Mouse (Mus musculus) limb, embryonic 14.5 days (tissue): ENCODE data around the gene Prickle1. TPM values are rescaled to one million over a fixed set of nuclear protein-coding genes. Genes with fewer than 3 reads are reported as not detected.

Experiments used
- ATAC-seq: fragments of 200-750 bp; cut with Nextera tagmentation; 2 replicates; pipeline ENCODE4 v1.8.0; 2017; ENCODE audit warnings: low read depth, moderate number of reproducible peaks, moderate TSS enrichment; ENCODE audit not compliant: low FRiP score
- DNase-seq: peaks from one replicate; pipeline ENCODE4 v3.0.0-alpha.2; 2015; ENCODE audit warnings: low spot score
- H3K27ac ChIP-seq: fragments of 300-500 bp; sonication (generic); replicated peaks from 2 replicates; pipeline ENCODE4 v1.5.1; 2014; ENCODE audit warnings: low read depth, mild to moderate bottlenecking, low read length, moderate library complexity, mixed read lengths
- H3K27me3 ChIP-seq: fragments of 300-500 bp; sonication (generic); 2 replicates; pipeline ENCODE4 v1.6.1; 2014; ENCODE audit warnings: low read length, mixed read lengths; ENCODE audit not compliant: control insufficient read depth, insufficient read depth
- H3K36me3 ChIP-seq: fragments of 300-500 bp; sonication (generic); 2 replicates; pipeline ENCODE4 v1.6.1; 2014; ENCODE audit warnings: mild to moderate bottlenecking, low read length, moderate library complexity, mixed read lengths; ENCODE audit not compliant: control insufficient read depth, insufficient read depth
- H3K4me1 ChIP-seq: fragments of 300-500 bp; sonication (generic); 2 replicates; pipeline ENCODE4 v1.6.1; 2014; ENCODE audit warnings: antibody characterized with exemption, low read length, mixed read lengths; ENCODE audit not compliant: control insufficient read depth, insufficient read depth
- H3K4me2 ChIP-seq: fragments of 300-500 bp; sonication (generic); replicated peaks from 2 replicates; pipeline ENCODE4 v1.6.1; 2014; ENCODE audit warnings: low read depth, mild to moderate bottlenecking, low read length, moderate library complexity; ENCODE audit not compliant: severe bottlenecking
- H3K4me3 ChIP-seq: fragments of 300-500 bp; sonication (generic); replicated peaks from 2 replicates; pipeline ENCODE4 v1.5.1; 2014; ENCODE audit warnings: low read length
- H3K9ac ChIP-seq: fragments of 300-500 bp; sonication (generic); 2 replicates; pipeline ENCODE4 v1.6.1; 2014; ENCODE audit warnings: mild to moderate bottlenecking, low read depth, low read length, moderate library complexity; ENCODE audit not compliant: severe bottlenecking
- H3K9me3 ChIP-seq: fragments of 300-500 bp; sonication (generic); 2 replicates; pipeline ENCODE4 v1.6.1; 2016; ENCODE audit warnings: low read length; ENCODE audit not compliant: control insufficient read depth
- POLR2A ChIP-seq: fragments of 200-500 bp; IDR thresholded peaks from 2 replicates; pipeline ENCODE4 v1.8.0; 2012; ENCODE audit warnings: inconsistent platforms, mild to moderate bottlenecking, moderate library complexity, borderline replicate concordance; ENCODE audit not compliant: insufficient read depth, insufficient read length; ENCODE audit errors: extremely low read depth
- WGBS: fragments of 180-500 bp; shearing (Covaris S2); extraction: QIAGEN DNeasy Blood & Tissue Kit; methylation state at CpG from one replicate; pipeline ENCODE4 v1.1.7; 2014; 5-methylcytosine and 5-hydroxymethylcytosine counted together
- polyA plus RNA-seq, 2 experiments: library from polyadenylated mRNA; depleted of rRNA in 1 of 2; stranded (reverse) in 1 of 2; unstranded in 1 of 2; fragments of >200 nt; fragmentation: Nextera tagmentation in 1 of 2; extraction: Ambion mirVana in 1 of 2; gene quantifications; 2 replicates each; pipeline versions ENCODE4 v1.2.1 to v1.2.3; 2012 to 2014

Gene Prickle1
- 31.4 and 36.6 TPM in 2 replicates for polyA plus RNA-seq (2012; rRNA removed)
- 54.0 and 64.2 TPM in 2 replicates for polyA plus RNA-seq (2014; fragmentation: Nextera tagmentation; extraction: Ambion mirVana)

DNA sequence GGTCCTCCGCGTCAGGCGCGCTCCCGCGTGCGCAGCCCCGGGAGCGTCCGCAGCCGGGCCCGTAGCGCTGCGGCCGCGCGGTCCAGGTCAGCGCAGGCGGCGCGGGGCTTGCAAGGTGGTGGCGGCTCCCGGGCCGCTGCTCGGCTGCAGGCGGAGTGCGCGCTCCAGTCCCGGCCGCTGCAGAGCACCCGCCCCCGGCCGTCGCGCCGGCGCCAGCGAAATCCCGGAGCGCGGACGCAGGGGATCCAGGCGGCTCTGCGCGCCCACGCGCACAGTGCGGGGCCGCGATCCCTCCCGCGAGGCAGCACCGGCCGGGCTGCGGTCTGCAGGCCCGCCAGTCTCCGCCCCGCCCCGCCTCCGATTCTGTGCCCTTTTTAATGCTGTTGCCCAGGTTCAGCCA lies at the start of gene Prickle1:
Prickle1 (minus strand) TSS at position 146 of the 400 bp plus-strand sequence.
- H3K9ac ChIP-seq: peak within 1 kb of the TSS; percentile 95
- peak within 1 kb of the TSS; percentile 84 for H3K4me2 ChIP-seq
- under 1% methylated on average over 41 of the region's 60 CpGs for WGBS
- no peaks in the 10 kb centered on the region for H3K27me3 ChIP-seq
- peaks cover 30% of the 10 kb centered on the region for H3K4me1 ChIP-seq
- ATAC-seq (peak; percentile 86), DNase-seq (peak; percentile 86)
- no peaks in the 10 kb centered on the region for H3K9me3 ChIP-seq
- no peaks in the 10 kb centered on the region; the same call in none of the 2 replicates for H3K36me3 ChIP-seq
- H3K4me3 ChIP-seq: peak within 1 kb of the TSS; percentile 76
- peak within 1 kb of the TSS; percentile 96 for H3K27ac ChIP-seq
- peak; percentile 21; the same call in 1 of the 2 replicates for TF ChIP-seq POLR2A

DNA sequence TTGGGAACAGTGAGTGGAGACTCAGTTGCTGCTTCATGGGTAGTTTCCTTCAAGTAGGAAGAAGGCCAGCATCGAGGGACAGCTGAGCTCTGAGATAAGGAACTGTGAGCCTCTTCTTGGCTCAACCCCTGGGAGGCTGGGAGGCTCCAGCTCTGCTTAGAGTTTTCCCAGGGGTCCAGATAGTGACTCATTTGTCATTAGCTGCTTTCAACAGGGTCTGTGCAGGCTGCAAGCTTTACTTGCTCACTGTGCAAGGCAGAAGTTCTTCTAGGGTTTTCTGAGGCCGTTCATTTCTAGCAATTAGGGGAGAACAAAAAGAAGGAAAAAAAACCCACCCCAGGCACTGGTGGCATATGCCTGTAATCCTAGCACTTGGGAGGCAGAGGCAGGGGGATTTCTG lies 44.5 kb upstream of the Prickle1 start:
- DNase-seq: no peak
- WGBS: 90% methylated on average over 2 of the region's 2 CpGs

GRCm38 (mm10) chr15:93636976-93637375 lies 41.3 kb upstream of the Prickle1 start:
- no peaks in the 10 kb centered on the region for H3K9me3 ChIP-seq

More for the DNA sequence above, 44.5 kb upstream of the Prickle1 start:
- Histone ChIP-seq H3K27ac (no peak overlapping the region), H3K4me3 (no peak overlapping the region), H3K9me3 (no peaks in the 10 kb centered on the region), H3K9ac (no peak overlapping the region), H3K4me2 (no peak overlapping the region), H3K36me3 (no peaks in the 10 kb centered on the region), H3K27me3 (no peaks in the 10 kb centered on the region), H3K4me1 (0 out of 2 replicates have a peak, but pooled peaks cover 5% of the 10 kb centered on the region)
- no peak for ATAC-seq
- no peak for TF ChIP-seq POLR2A

GRCm38 (mm10) chr15:93635603-93636002 lies 39.9 kb upstream of the Prickle1 start:
- Histone ChIP-seq H3K9me3 (no peaks in the 10 kb centered on the region), H3K27me3 (no peaks in the 10 kb centered on the region), H3K4me1 (peaks cover 9% of the 10 kb centered on the region), H3K4me3 (no peak overlapping the region), H3K9ac (no peak overlapping the region), H3K4me2 (no peak overlapping the region), H3K27ac (no peak overlapping the region), H3K36me3 (no peaks in the 10 kb centered on the region)
- no peak for TF ChIP-seq POLR2A
- DNase-seq: no peak
- no peak for ATAC-seq
- 25% methylated on average over 4 of the region's 4 CpGs for WGBS

More at GRCm38 (mm10) chr15:93636976-93637375, 41.3 kb upstream of the Prickle1 start:
- no peak overlapping the region for H3K9ac ChIP-seq
- no peak for ATAC-seq
- TF ChIP-seq POLR2A: no peak
- H3K27ac ChIP-seq: no peak overlapping the region
- H3K27me3 ChIP-seq: no peaks in the 10 kb centered on the region
- no peak overlapping the region for H3K4me3 ChIP-seq
- 72% methylated on average over 7 of the region's 7 CpGs for WGBS
- peaks cover 8% of the 10 kb centered on the region for H3K4me1 ChIP-seq
- no peak overlapping the region for H3K4me2 ChIP-seq
- no peak for DNase-seq
- no peaks in the 10 kb centered on the region for H3K36me3 ChIP-seq

- Histone ChIP-seq H3K9ac (no peak overlapping the region), H3K36me3 (no peaks in the 10 kb centered on the region), H3K4me2 (no peak overlapping the region), H3K9me3 (no peaks in the 10 kb centered on the region), H3K27ac (no peak overlapping the region), H3K4me3 (no peak overlapping the region), H3K4me1 (peaks cover 20% of the 10 kb centered on the region), H3K27me3 (no peaks in the 10 kb centered on the region)
- DNase-seq (no peak), ATAC-seq (no peak)
- WGBS: 51% methylated on average over 5 of the region's 5 CpGs
- TF ChIP-seq POLR2A: no peak
Measured at GRCm38 (mm10) chr15:93634536-93634935, 38.8 kb upstream of the Prickle1 start.

- Histone ChIP-seq H3K36me3 (no peaks in the 10 kb centered on the region), H3K27me3 (no peaks in the 10 kb centered on the region), H3K9ac (no peak overlapping the region), H3K27ac (no peak overlapping the region), H3K9me3 (no peaks in the 10 kb centered on the region), H3K4me3 (no peak overlapping the region), H3K4me1 (peaks cover 24% of the 10 kb centered on the region), H3K4me2 (peak overlapping the region; percentile 17; the same call in 1 of the 2 replicates)
- no peak for TF ChIP-seq POLR2A
- 33% methylated on average over 14 of the region's 14 CpGs for WGBS
- DNase-seq (peak; percentile 71), ATAC-seq (peak; percentile 57)
Measured at GRCm38 (mm10) chr15:93630001-93630541, 34.4 kb upstream of the Prickle1 start.
